Mouse (Mus musculus): ENCODE data around the gene Cnnm2. TPM values are rescaled to one million over a fixed set of nuclear protein-coding genes. Genes with fewer than 3 reads are reported as not detected.
A peak's percentile ranks its signal among the peaks of the same experiment; 100 is the strongest.
"Not testable (repeated sequence)": the region's sequence is repeated elsewhere in the genome, so short reads cannot be mapped to it uniquely, and the experiment has no call there.

The Cnnm2 gene
- total RNA-seq (2017), result 4.3 and 8.4 TPM in 2 replicates

- peak; percentile 90 to 91 for ATAC-seq (replicated peaks in 1 of 2; ENCODE audit: insufficient read depth in 1 of 2, low FRiP score in 2 of 2, low TSS enrichment in 1 of 2, low read depth in 1 of 2, poor library complexity in 2 of 2, severe bottlenecking in 2 of 2)
Observed at GRCm38 (mm10) chr19:46761247-46761946, at the start of gene Cnnm2. TSS of gene Cnnm2 (plus strand) at chr19:46761596.

GRCm38 (mm10) chr19:46714234-46714633 lies 47.2 kb upstream of the Cnnm2 start:
- ATAC-seq (replicated peaks in 1 of 2; ENCODE audit: insufficient read depth in 1 of 2, low FRiP score in 2 of 2, low TSS enrichment in 1 of 2, low read depth in 1 of 2, poor library complexity in 2 of 2, severe bottlenecking in 2 of 2), result no peak

GRCm38 (mm10) chr19:46715016-46715415 lies 46.4 kb upstream of the Cnnm2 start:
- no peak for ATAC-seq (replicated peaks in 1 of 2; ENCODE audit: insufficient read depth in 1 of 2, low FRiP score in 2 of 2, low TSS enrichment in 1 of 2, low read depth in 1 of 2, poor library complexity in 2 of 2, severe bottlenecking in 2 of 2)

- no peak for ATAC-seq (replicated peaks in 1 of 2; ENCODE audit: insufficient read depth in 1 of 2, low FRiP score in 2 of 2, low TSS enrichment in 1 of 2, low read depth in 1 of 2, poor library complexity in 2 of 2, severe bottlenecking in 2 of 2)
Observed at GRCm38 (mm10) chr19:46718150-46718549, 43.2 kb upstream of the Cnnm2 start.

GRCm38 (mm10) chr19:46724411-46724810 lies 37.0 kb upstream of the Cnnm2 start:
- ATAC-seq (replicated peaks in 1 of 2; ENCODE audit: insufficient read depth in 1 of 2, low FRiP score in 2 of 2, low TSS enrichment in 1 of 2, low read depth in 1 of 2, poor library complexity in 2 of 2, severe bottlenecking in 2 of 2), result no peak

- no peak for ATAC-seq (replicated peaks in 1 of 2; ENCODE audit: insufficient read depth in 1 of 2, low FRiP score in 2 of 2, low TSS enrichment in 1 of 2, low read depth in 1 of 2, poor library complexity in 2 of 2, severe bottlenecking in 2 of 2)
Observed at GRCm38 (mm10) chr19:46726142-46726541, 35.3 kb upstream of the Cnnm2 start.

- ATAC-seq (replicated peaks in 1 of 2; ENCODE audit: insufficient read depth in 1 of 2, low FRiP score in 2 of 2, low TSS enrichment in 1 of 2, low read depth in 1 of 2, poor library complexity in 2 of 2, severe bottlenecking in 2 of 2), result no peak
Observed at GRCm38 (mm10) chr19:46727140-46727736, 34.2 kb upstream of the Cnnm2 start.

GRCm38 (mm10) chr19:46727945-46728540 lies 33.4 kb upstream of the Cnnm2 start:
- ATAC-seq (replicated peaks in 1 of 2; ENCODE audit: insufficient read depth in 1 of 2, low FRiP score in 2 of 2, low TSS enrichment in 1 of 2, low read depth in 1 of 2, poor library complexity in 2 of 2, severe bottlenecking in 2 of 2), result no peak; a peak in 1 of 4 replicates

GRCm38 (mm10) chr19:46728909-46729308 lies 32.5 kb upstream of the Cnnm2 start:
- ATAC-seq (replicated peaks in 1 of 2; ENCODE audit: insufficient read depth in 1 of 2, low FRiP score in 2 of 2, low TSS enrichment in 1 of 2, low read depth in 1 of 2, poor library complexity in 2 of 2, severe bottlenecking in 2 of 2), result no peak

GRCm38 (mm10) chr19:46731351-46731750 lies 30.0 kb upstream of the Cnnm2 start:
- no peak for ATAC-seq (replicated peaks in 1 of 2; ENCODE audit: insufficient read depth in 1 of 2, low FRiP score in 2 of 2, low TSS enrichment in 1 of 2, low read depth in 1 of 2, poor library complexity in 2 of 2, severe bottlenecking in 2 of 2)

- ATAC-seq (replicated peaks in 1 of 2; ENCODE audit: insufficient read depth in 1 of 2, low FRiP score in 2 of 2, low TSS enrichment in 1 of 2, low read depth in 1 of 2, poor library complexity in 2 of 2, severe bottlenecking in 2 of 2), result not testable (repeated sequence)
Observed at GRCm38 (mm10) chr19:46732673-46733072, 28.7 kb upstream of the Cnnm2 start.

GRCm38 (mm10) chr19:46733626-46734025 lies 27.8 kb upstream of the Cnnm2 start:
- no peak for ATAC-seq (replicated peaks in 1 of 2; ENCODE audit: insufficient read depth in 1 of 2, low FRiP score in 2 of 2, low TSS enrichment in 1 of 2, low read depth in 1 of 2, poor library complexity in 2 of 2, severe bottlenecking in 2 of 2)

- ATAC-seq (replicated peaks in 1 of 2; ENCODE audit: insufficient read depth in 1 of 2, low FRiP score in 2 of 2, low TSS enrichment in 1 of 2, low read depth in 1 of 2, poor library complexity in 2 of 2, severe bottlenecking in 2 of 2), result no peak
Observed at GRCm38 (mm10) chr19:46735241-46735640, 26.2 kb upstream of the Cnnm2 start.

GRCm38 (mm10) chr19:46737106-46737505 lies 24.3 kb upstream of the Cnnm2 start:
- ATAC-seq (replicated peaks in 1 of 2; ENCODE audit: insufficient read depth in 1 of 2, low FRiP score in 2 of 2, low TSS enrichment in 1 of 2, low read depth in 1 of 2, poor library complexity in 2 of 2, severe bottlenecking in 2 of 2), result no peak

GRCm38 (mm10) chr19:46740341-46741008 lies 20.9 kb upstream of the Cnnm2 start:
- peak; percentile 67 to 74; a peak in 3 of 4 replicates for ATAC-seq (replicated peaks in 1 of 2; ENCODE audit: insufficient read depth in 1 of 2, low FRiP score in 2 of 2, low TSS enrichment in 1 of 2, low read depth in 1 of 2, poor library complexity in 2 of 2, severe bottlenecking in 2 of 2)

GRCm38 (mm10) chr19:46741574-46741973 lies 19.8 kb upstream of the Cnnm2 start:
- no peak for ATAC-seq (replicated peaks in 1 of 2; ENCODE audit: insufficient read depth in 1 of 2, low FRiP score in 2 of 2, low TSS enrichment in 1 of 2, low read depth in 1 of 2, poor library complexity in 2 of 2, severe bottlenecking in 2 of 2)

GRCm38 (mm10) chr19:46744681-46745080 lies 16.7 kb upstream of the Cnnm2 start:
- no peak for ATAC-seq (replicated peaks in 1 of 2; ENCODE audit: insufficient read depth in 1 of 2, low FRiP score in 2 of 2, low TSS enrichment in 1 of 2, low read depth in 1 of 2, poor library complexity in 2 of 2, severe bottlenecking in 2 of 2)

- no peak; a peak in 1 of 4 replicates for ATAC-seq (replicated peaks in 1 of 2; ENCODE audit: insufficient read depth in 1 of 2, low FRiP score in 2 of 2, low TSS enrichment in 1 of 2, low read depth in 1 of 2, poor library complexity in 2 of 2, severe bottlenecking in 2 of 2)
Observed at GRCm38 (mm10) chr19:46747799-46748198, 13.6 kb upstream of the Cnnm2 start.

All from hematopoietic stem cell, adult 5-6 weeks (primary cell).